Mouse (Mus musculus) midbrain, embryonic 15.5 days (tissue): ENCODE data around the gene Rbm42. TPM values are rescaled to one million over a fixed set of nuclear protein-coding genes. Genes with fewer than 3 reads are reported as not detected.
A peak's percentile ranks its signal among the peaks of the same experiment; 100 is the strongest.

ENCODE experiments used
- ATAC-seq: fragments of 200-750 bp; cut with Nextera tagmentation; replicated peaks from 2 replicates; pipeline ENCODE4 v1.8.0; 2017; ENCODE audit warnings: moderate TSS enrichment
- H3K27ac ChIP-seq: fragments of 300-500 bp; sonication (generic); 2 replicates; pipeline ENCODE4 v1.5.1; 2015; ENCODE audit warnings: mild to moderate bottlenecking, inconsistent platforms
- H3K27me3 ChIP-seq: fragments of 300-500 bp; sonication (generic); replicated peaks from 2 replicates; pipeline ENCODE4 v1.6.1; 2015; ENCODE audit warnings: inconsistent platforms
- H3K36me3 ChIP-seq: fragments of 300-500 bp; sonication (generic); replicated peaks from 2 replicates; pipeline ENCODE4 v1.6.1; 2015; ENCODE audit warnings: inconsistent platforms
- H3K4me1 ChIP-seq: fragments of 300-500 bp; sonication (generic); 2 replicates; pipeline ENCODE4 v1.6.1; 2015; ENCODE audit warnings: inconsistent platforms
- H3K4me2 ChIP-seq: fragments of 300-500 bp; sonication (generic); 2 replicates; pipeline ENCODE4 v1.6.1; 2015; ENCODE audit warnings: inconsistent platforms, mild to moderate bottlenecking, moderate library complexity
- H3K4me3 ChIP-seq: fragments of 300-500 bp; sonication (generic); 2 replicates; pipeline ENCODE4 v1.5.1; 2015; ENCODE audit warnings: mild to moderate bottlenecking, inconsistent platforms
- H3K9ac ChIP-seq: fragments of 300-500 bp; sonication (generic); 2 replicates; pipeline ENCODE4 v1.6.1; 2015; ENCODE audit warnings: mild to moderate bottlenecking, inconsistent platforms
- H3K9me3 ChIP-seq: fragments of 300-500 bp; sonication (generic); 2 replicates; pipeline ENCODE4 v1.6.1; 2016; ENCODE audit warnings: inconsistent platforms
- WGBS: fragments of 180-500 bp; shearing (Covaris S2); methylation state at CpG from one replicate; pipeline ENCODE4 v1.1.7; 2015; ENCODE audit warnings: mixed read lengths; 5-methylcytosine and 5-hydroxymethylcytosine counted together
- polyA plus RNA-seq: library from polyadenylated mRNA; unstranded; fragments of >200 nt; fragmentation: Nextera tagmentation; extraction: Ambion mirVana; gene quantifications from 2 replicates; pipeline ENCODE4 v1.2.1, GENCODE M21; 2015

Gene Rbm42
- polyA plus RNA-seq, 1 experiment from 2014 or later: 145 TPM

DNA sequence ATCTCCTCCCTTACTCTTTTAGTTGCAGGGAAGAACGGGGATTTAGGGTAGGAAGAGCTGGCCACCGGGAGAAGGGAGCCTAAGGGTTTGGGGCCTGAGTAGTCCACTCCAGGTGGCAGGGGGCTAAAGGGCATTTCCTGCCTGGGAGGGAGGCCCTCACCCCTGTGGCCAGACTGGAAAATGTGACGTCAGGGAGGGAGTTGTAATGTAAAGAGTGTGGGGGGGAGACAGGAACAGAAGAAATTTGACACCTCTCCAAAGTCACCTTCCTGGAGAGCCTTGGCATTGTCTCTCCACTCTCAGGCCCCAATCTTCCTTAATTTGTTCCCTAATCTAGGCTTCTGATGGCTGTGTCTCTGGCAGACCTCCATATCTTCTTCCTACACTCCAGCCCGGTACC, 11.0 kb downstream of the Rbm42 start:
- Histone ChIP-seq H3K36me3 (peaks cover 36% of the 10 kb centered on the region), H3K9ac (no peak overlapping the region), H3K4me1 (no peaks in the 10 kb centered on the region), H3K9me3 (no peaks in the 10 kb centered on the region), H3K27ac (no peak overlapping the region), H3K4me2 (no peak overlapping the region), H3K27me3 (peaks cover 26% of the 10 kb centered on the region), H3K4me3 (no peak overlapping the region)
- no peak for ATAC-seq
- 31% methylated on average over 4 of the region's 4 CpGs for WGBS

DNA sequence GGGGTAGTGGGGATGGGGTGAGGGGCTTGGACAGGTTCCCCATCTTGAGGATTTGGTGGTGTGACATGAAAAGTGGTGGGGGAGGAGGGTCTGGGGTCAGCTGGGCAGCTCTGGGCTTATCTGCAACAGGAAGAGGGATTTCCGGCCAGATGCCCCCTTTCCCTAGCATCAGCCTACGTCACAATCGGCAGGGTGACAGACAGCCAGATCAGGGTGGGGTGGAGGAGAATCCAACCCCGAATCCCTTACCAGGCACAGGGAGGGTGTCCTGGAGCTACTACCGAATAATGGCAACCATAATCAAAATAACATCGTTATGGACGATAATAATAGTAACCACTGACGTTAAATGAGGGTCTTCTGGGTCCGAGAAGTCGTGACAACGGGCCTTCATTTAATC, 13.7 kb downstream of the Rbm42 start:
- Histone ChIP-seq H3K9ac (no peak overlapping the region), H3K4me3 (no peak overlapping the region), H3K27me3 (peaks cover 52% of the 10 kb centered on the region), H3K4me2 (no peak overlapping the region), H3K9me3 (no peaks in the 10 kb centered on the region), H3K4me1 (no peaks in the 10 kb centered on the region), H3K36me3 (peaks cover 13% of the 10 kb centered on the region), H3K27ac (no peak overlapping the region)
- WGBS: 34% methylated on average over 11 of the region's 11 CpGs
- ATAC-seq: no peak

DNA sequence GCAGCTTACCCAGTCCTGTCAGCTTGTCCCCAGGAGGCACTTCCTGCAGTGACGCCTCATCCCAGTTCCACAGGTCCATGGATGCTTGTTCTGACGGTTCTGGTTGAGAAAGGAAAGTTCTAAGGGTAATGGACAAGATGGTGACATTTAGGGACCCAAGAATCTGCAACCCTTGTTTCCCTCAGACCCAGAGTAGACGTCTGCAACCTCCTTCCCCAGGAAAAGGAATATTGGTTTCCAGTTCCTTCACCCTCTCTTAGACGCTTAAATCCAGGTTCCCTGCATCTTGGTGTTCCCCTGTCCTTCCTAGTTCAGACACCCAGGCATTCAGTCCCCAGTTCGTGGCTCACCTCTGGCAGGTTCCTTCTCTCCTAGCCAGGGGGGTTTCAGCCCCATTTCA, 14.4 kb downstream of the Rbm42 start, which contains the start of gene Etv2:
Etv2 (minus strand) TSS at position 101 of the 400 bp plus-strand sequence.
- ATAC-seq: no peak
- Histone ChIP-seq H3K27ac (no peak within 1 kb of the TSS), H3K4me3 (0 out of 2 replicates have a peak within 1 kb of the TSS, but pooled peaks have one; percentile 2), H3K9me3 (no peaks in the 10 kb centered on the region), H3K36me3 (peaks cover 7% of the 10 kb centered on the region; the same call in 1 of the 2 replicates), H3K4me2 (peak within 1 kb of the TSS; percentile 8; the same call in 1 of the 2 replicates), H3K27me3 (peaks cover 57% of the 10 kb centered on the region), H3K4me1 (no peaks in the 10 kb centered on the region), H3K9ac (no peak within 1 kb of the TSS)
- 2% methylated on average over 5 of the region's 5 CpGs for WGBS

DNA sequence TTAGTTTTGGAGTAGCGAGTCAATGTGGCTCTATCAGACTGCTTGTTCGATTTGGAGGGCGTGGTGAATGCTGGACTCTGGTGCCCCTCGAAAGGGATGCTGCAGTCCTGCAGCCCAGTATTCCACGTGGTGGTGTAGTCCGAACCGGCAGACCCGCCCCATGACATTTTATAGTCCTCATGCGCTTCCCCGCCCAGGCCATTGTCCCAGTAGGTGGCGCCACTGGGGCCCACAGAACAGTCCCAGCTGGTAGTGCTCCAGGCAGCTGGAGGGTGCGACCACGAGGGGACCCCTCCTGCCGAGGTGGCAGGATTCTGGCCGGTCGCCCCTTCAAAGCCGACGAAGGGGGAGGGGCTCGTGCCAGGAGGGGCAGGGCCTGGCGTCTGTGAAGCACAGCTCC, 15.5 kb downstream of the Rbm42 start:
- Histone ChIP-seq H3K4me2 (peak overlapping the region; percentile 8; the same call in 1 of the 2 replicates), H3K4me3 (0 out of 2 replicates have a peak overlapping the region, but pooled peaks have one; percentile 2), H3K9me3 (no peaks in the 10 kb centered on the region), H3K27ac (no peak overlapping the region), H3K9ac (no peak overlapping the region), H3K36me3 (no peaks in the 10 kb centered on the region), H3K4me1 (no peaks in the 10 kb centered on the region), H3K27me3 (peaks cover 64% of the 10 kb centered on the region)
- no peak for ATAC-seq
- under 1% methylated on average over 20 of the region's 20 CpGs for WGBS

DNA sequence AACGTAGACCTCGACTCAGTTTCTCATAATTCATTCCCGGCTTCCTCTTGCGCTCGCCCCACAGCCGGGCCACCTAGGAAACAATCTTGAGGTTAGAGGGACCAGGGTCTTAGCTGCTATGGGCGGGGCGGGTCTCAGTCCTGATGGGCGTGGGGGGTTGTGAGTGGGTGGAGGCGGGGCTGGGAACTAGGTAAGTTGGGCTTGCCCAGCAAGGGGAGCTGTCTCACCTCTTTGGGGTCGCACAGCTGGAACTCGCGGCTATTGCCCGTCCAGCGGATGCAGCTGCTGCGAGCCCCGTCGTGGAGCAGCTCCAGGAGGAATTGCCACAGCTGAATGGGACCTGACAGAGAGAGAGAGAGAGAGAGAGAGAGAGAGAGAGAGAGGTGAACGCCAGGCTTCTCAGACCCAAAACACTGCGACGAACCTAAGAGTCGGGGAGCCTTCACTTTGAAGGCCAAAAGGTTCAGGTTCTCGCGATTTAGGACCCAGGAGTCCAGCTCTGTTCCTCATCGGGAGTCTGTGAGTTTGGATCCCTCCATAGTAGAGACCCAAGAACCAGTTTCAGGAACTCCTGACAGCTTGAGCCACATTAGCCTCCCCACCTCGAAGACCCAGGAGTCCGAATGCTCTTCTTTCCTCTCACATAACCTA, 16.2 kb downstream of the Rbm42 start:
- no peak for ATAC-seq
- Histone ChIP-seq H3K4me2 (no peak overlapping the region), H3K4me1 (no peaks in the 10 kb centered on the region), H3K27ac (no peak overlapping the region), H3K9ac (no peak overlapping the region), H3K4me3 (no peak overlapping the region), H3K36me3 (no peaks in the 10 kb centered on the region), H3K27me3 (peaks cover 66% of the 10 kb centered on the region), H3K9me3 (no peaks in the 10 kb centered on the region)
- 4% methylated on average over 27 of the region's 27 CpGs for WGBS

DNA sequence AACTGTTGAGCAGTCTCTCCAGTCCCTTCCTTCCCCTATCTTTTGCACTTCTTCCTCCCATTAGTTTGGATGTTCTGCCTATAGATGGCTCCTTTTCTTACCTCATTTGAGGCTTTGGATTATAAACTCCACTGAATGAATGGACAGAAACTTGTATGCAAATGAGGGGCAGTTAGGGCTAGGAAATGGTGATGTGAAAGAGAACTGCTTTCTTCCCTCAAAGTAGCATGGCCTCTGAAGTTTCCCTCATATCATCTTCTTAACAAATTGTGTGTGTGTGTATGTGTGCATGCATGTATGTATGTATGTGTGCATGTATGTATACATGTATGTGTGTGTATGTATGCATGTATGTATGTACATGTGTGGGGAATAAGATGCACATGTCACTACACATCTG, 21.1 kb downstream of the Rbm42 start:
- Histone ChIP-seq H3K9ac (no peak overlapping the region), H3K36me3 (no peaks in the 10 kb centered on the region), H3K4me2 (no peak overlapping the region), H3K9me3 (no peaks in the 10 kb centered on the region), H3K4me3 (no peak overlapping the region), H3K4me1 (peaks cover 17% of the 10 kb centered on the region), H3K27ac (no peak overlapping the region), H3K27me3 (peaks cover 39% of the 10 kb centered on the region)
- ATAC-seq: no peak

DNA sequence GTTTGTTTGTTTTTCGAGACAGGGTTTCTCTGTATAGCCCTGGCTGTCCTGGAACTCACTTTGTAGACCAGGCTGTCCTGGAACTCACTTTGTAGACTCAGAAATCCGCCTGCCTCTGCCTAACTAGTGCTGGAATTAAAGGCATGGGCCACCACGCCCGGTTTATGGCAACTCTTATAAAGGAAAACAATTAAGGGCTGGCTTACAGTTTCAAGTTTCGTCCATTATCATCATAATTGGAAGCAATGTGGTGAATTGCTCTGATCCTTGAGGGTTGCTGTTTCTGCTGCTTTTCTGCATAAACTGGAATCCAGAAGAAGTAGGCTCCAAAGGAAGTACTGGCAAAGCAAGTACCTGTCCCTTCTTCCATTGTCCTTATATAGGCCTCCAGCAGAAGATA, 23.5 kb downstream of the Rbm42 start:
- Histone ChIP-seq H3K36me3 (peaks cover 14% of the 10 kb centered on the region; the same call in 1 of the 2 replicates), H3K27ac (no peak overlapping the region), H3K9me3 (no peaks in the 10 kb centered on the region), H3K4me3 (no peak overlapping the region), H3K4me2 (peak overlapping the region; percentile 74; the same call in 1 of the 2 replicates), H3K27me3 (peaks cover 16% of the 10 kb centered on the region; the same call in 1 of the 2 replicates), H3K9ac (no peak overlapping the region), H3K4me1 (peaks cover 17% of the 10 kb centered on the region)
- ATAC-seq: 0 out of 2 replicates have a peak, but pooled peaks have one; percentile 15
- 81% methylated on average over 5 of the region's 5 CpGs for WGBS

DNA sequence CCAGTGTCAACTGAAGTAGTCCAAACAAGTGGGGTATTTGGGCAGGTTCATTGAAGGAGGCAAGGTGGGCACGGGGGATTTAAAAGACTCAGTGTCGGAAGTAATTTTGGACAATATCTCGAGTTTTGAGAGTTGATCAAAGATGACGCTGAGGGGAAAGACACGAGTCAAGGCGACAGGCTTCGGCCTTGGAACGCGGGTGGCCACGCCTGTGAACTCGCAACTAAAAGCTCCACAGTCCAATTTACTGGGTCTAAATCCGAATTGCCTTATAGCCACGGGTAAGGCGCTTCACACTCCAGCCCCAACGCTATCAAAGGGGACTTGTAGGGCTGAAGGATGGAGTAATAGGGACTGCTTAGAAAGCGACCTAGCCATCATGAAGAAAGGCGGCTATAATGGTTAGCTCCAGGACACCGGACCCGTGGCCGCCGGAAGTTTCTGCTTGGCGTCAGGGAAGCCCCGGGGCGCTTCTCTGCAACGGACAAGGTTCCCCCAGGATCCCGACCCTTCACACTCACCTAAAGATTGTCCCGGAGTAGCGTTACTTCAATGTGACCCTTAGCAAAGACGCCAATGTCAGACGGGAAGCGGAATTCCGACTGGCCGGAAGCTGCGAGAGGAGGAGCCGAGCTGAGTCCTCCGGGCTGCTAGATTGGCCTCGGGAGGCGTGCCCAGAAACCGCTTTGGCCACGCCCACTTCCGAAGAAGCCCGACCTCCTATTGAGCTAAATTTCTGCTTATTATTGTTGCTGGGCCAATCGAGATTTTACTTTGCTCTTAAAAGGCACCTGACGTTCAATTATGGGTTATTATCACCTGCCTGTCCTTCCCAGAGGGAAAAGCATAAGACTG, 24.4 kb downstream of the Rbm42 start, which contains the start of gene Cox6b1:
Cox6b1 (minus strand) TSS at position 622 of the 855 bp plus-strand sequence.
- H3K4me3 ChIP-seq: peak within 1 kb of the TSS; percentile 76
- peaks cover 18% of the 10 kb centered on the region; the same call in 1 of the 2 replicates for H3K36me3 ChIP-seq
- ATAC-seq: peak; percentile 93
- no peaks in the 10 kb centered on the region for H3K9me3 ChIP-seq
- peak within 1 kb of the TSS; percentile 74 for H3K4me2 ChIP-seq
- H3K9ac ChIP-seq: peak within 1 kb of the TSS; percentile 69
- 2% methylated on average over 44 of the region's 44 CpGs for whole genome bisulfite sequencing
- H3K27me3 ChIP-seq: peaks cover 9% of the 10 kb centered on the region; the same call in 1 of the 2 replicates
- H3K27ac ChIP-seq: peak within 1 kb of the TSS; percentile 53
- peaks cover 17% of the 10 kb centered on the region for H3K4me1 ChIP-seq

DNA sequence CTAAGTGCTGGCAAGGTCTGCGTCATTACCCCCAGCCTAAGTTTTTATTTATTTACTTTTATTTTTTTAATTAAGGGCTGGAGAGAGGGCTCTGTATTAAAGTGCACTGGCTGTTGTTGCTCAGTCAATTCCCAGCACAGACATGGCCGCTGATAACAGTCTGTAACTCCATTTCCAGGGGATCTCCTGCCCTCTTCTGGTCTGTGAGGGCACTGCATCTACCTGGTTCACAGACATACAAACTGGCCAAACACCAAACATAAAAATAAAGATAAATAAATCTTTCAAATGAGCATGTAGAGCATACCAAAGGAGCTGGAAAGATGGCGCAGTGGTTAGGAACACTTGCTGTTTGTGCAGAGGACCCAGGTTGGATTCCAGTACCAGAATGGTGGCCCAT, 30.9 kb downstream of the Rbm42 start:
- Histone ChIP-seq H3K9ac (no peak overlapping the region), H3K27ac (no peak overlapping the region), H3K4me2 (no peak overlapping the region), H3K4me1 (peaks cover under 1% of the 10 kb centered on the region; the same call in 1 of the 2 replicates), H3K27me3 (no peaks in the 10 kb centered on the region), H3K36me3 (peaks cover 56% of the 10 kb centered on the region), H3K4me3 (no peak overlapping the region), H3K9me3 (no peaks in the 10 kb centered on the region)
- 93% methylated on average over 3 of the region's 3 CpGs for WGBS
- ATAC-seq: no peak

DNA sequence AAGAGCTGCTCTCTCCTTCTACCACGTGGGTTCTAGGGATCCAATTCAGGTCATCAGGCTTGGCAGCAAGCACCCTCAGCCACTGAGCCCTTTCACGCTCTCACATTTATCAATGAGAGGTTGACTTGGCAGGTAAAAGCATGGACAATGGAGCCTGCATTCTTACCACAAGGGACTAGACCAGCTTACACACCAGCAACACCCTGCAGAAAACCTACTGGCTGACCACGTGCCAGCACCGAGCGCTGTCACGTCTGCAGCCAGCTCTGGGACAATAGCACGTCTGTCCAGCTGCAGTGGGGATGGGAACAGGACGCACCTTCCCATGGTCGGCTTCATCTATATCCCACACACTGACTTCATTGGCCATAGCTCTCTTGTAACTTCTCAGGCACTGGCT, 31.5 kb downstream of the Rbm42 start:
- H3K4me1 ChIP-seq: no peaks in the 10 kb centered on the region
- ATAC-seq: no peak
- H3K4me2 ChIP-seq: no peak overlapping the region
- H3K9ac ChIP-seq: no peak overlapping the region
- WGBS: 92% methylated on average over 9 of the region's 9 CpGs
- H3K9me3 ChIP-seq: no peaks in the 10 kb centered on the region
- peaks cover 56% of the 10 kb centered on the region for H3K36me3 ChIP-seq
- H3K27ac ChIP-seq: no peak overlapping the region
- H3K27me3 ChIP-seq: no peaks in the 10 kb centered on the region
- no peak overlapping the region for H3K4me3 ChIP-seq

DNA sequence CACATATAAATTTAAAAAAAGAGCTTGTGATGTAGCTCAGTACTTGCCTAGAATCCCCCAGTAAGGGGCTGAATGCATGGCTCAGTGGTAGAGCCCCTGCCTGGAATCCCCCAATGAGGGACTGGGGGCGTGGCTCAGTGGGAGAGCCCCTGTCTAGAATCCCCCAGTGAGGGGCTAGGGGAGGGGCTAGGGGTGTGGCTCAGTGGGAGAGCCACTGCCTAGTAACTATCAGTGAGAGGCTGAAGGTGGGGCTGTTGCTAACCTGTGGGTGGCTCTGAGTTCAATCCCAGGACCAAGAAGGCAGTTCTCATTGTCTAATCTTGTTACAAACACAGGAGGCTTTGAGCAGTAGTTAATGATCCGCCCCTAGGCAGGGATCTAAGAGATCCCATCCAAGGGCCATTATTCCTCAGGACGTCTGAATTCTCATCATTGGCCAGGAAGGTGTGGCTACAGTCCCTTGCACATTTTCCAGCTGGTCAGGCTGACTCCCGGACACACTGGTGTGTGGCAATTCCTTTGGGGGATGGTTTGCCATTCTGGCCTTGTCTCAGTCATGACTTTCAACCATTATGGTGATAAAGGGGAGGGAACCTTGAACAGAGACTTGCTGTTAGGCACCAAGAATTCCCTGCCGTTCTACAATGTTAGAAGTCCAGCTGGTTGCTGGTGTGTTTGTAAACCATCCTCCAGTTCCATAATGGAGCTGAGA, 34.9 kb downstream of the Rbm42 start:
- Histone ChIP-seq H3K27ac (no peak overlapping the region), H3K4me3 (no peak overlapping the region), H3K36me3 (peaks cover 39% of the 10 kb centered on the region), H3K4me1 (no peaks in the 10 kb centered on the region), H3K4me2 (no peak overlapping the region), H3K9me3 (no peaks in the 10 kb centered on the region), H3K27me3 (no peaks in the 10 kb centered on the region), H3K9ac (no peak overlapping the region)
- peak; percentile 33; the same call in 1 of the 2 replicates for ATAC-seq
- 59% methylated on average over 5 of the region's 5 CpGs for WGBS

DNA sequence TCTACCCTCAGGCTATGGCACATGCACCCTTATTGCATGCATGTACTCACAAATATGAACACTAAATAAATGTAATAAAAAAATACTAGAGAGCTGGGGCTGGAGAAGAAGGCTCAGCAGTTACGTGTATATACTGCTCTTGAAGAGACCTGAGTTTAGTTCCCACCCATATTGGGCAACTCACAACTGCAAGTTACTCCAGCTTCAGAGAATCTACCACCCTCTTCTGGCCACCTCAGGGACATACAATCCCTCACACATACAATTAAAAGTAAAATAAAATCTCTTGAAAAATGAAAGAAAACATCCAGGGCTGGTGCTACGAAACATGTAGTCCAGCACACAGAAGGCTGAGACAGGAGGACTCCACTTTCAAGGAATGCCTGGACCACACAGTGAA, 35.7 kb downstream of the Rbm42 start:
- Histone ChIP-seq H3K9ac (no peak overlapping the region), H3K4me2 (no peak overlapping the region), H3K36me3 (peaks cover 36% of the 10 kb centered on the region), H3K4me1 (no peaks in the 10 kb centered on the region), H3K9me3 (no peaks in the 10 kb centered on the region), H3K27ac (no peak overlapping the region), H3K27me3 (no peaks in the 10 kb centered on the region), H3K4me3 (no peak overlapping the region)
- WGBS: 77% methylated on average over 2 of the region's 2 CpGs
- no peak for ATAC-seq
